Mouse (Mus musculus): ENCODE data around the gene Ddt. TPM values are rescaled to one million over a fixed set of nuclear protein-coding genes. Genes with fewer than 3 reads are reported as not detected.

The Ddt gene
- total and polyA plus RNA-seq, 3 experiments = 10.8 to 108 (median 73.2) TPM

DNA sequence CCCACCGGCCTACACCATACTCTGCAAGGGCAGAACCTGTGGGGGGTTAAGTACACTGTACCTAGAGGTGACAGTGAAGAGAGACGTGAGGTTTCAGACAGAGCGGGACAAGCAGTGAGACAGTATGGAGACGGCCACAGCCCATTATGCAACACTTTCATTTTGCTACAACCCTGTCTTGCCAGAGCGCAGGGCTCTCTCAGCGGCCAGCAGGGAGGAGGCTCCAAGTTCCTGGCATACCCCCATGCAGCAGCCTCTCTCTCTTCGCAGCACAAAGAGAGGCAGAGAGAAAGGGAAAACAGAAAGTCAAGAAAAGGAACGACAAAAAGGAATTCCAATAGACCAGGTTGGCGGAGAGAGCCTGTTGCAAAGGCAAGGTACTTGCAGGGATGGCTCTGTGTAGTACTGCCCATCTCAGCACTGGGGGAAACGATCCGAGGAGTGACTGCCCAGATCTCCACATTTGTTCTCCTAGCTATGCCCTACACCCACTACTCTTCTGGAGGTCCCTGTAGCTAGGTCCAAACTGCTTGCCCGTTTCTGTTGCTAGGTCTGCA lies 24.5 kb upstream of the Ddt start:
- no peaks in the 10 kb centered on the region for H3K9me3 ChIP-seq (replicated peaks)
- no peak for DNase-seq (ENCODE audit: low spot score)
- ATAC-seq (ENCODE audit: extremely low read depth, insufficient number of reproducible peaks, low FRiP score, poor library complexity, severe bottlenecking) = no peak
- H3K27me3 ChIP-seq (ENCODE audit: insufficient read depth, low read length) = peaks cover 25% of the 10 kb centered on the region
- peaks cover 14% of the 10 kb centered on the region for H3K4me1 ChIP-seq (ENCODE audit: insufficient read depth, low read depth, low read length)
- peak overlapping the region; percentile 57; the same call in 1 of the 2 replicates for H3K4me3 ChIP-seq (ENCODE audit: low read depth, low read length)
- H3K36me3 ChIP-seq (replicated peaks) = no peaks in the 10 kb centered on the region
- no peak for TF ChIP-seq CTCF (IDR thresholded peaks at IDR 0.05; ENCODE audit: low read depth, low read length)
- TF ChIP-seq GATA1 (IDR thresholded peaks at IDR 0.05; ENCODE audit: borderline replicate concordance, low read length) = no peak
- TF ChIP-seq POLR2AphosphoS5 (IDR thresholded peaks at IDR 0.05; ENCODE audit: insufficient replicate concordance, low read depth, low read length) = no peak
- no peak for TF ChIP-seq TAL1 (conservative IDR thresholded peaks at IDR 0.05; ENCODE audit: low read depth, low read length)
- no peak for TF ChIP-seq GATA2 (IDR thresholded peaks at IDR 0.05; ENCODE audit: borderline replicate concordance, low read depth, low read length)

DNA sequence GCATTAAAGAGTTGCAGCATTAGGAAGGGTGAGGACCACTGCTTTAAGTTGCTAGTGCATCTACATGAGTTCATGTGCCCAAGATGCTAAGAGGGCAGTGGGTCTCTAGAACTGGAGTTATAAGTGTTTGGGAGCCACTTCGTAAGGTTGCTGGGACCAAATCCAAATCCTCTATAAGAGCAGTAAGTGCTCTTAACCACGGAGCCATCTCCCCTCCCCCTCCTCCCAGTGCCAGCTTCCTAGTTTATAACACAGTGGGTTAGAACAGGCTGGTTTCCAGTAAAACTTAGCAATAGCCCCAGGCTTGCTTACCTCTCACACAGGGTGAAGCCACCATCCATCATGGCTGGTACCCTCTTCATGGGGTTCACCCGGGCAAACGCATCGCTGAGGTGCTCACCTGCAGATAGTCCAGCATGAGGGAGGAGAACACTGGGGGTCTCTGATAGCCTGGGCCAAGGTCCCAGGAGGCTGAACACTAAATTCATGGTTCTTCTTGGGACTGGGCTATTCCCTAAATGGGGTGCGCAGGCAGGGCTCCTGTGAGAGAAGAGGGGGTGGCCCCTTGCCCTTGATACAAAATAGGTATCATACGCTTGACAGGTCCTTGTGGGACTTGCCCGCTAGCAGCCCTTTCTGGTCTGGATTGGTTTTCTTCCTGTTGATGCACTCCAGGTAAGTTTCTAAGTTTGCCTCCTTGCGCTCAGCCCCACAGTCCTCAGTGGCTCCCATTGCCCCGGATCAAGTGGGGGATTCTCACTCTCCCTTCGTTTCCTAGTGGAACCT lies 23.7 kb upstream of the Ddt start:
- Histone ChIP-seq H3K9me3 (replicated peaks) (no peaks in the 10 kb centered on the region), H3K36me3 (replicated peaks) (no peaks in the 10 kb centered on the region), H3K27me3 (ENCODE audit: insufficient read depth, low read length) (peaks cover 30% of the 10 kb centered on the region), H3K4me3 (ENCODE audit: low read depth, low read length) (no peak overlapping the region), H3K4me1 (ENCODE audit: insufficient read depth, low read depth, low read length) (peaks cover 14% of the 10 kb centered on the region)
- DNase-seq (ENCODE audit: low spot score) (no peak), ATAC-seq (ENCODE audit: extremely low read depth, insufficient number of reproducible peaks, low FRiP score, poor library complexity, severe bottlenecking) (no peak)
- TF ChIP-seq CTCF (IDR thresholded peaks at IDR 0.05; ENCODE audit: low read depth, low read length) (no peak), GATA2 (IDR thresholded peaks at IDR 0.05; ENCODE audit: borderline replicate concordance, low read depth, low read length) (no peak), TAL1 (conservative IDR thresholded peaks at IDR 0.05; ENCODE audit: low read depth, low read length) (no peak)

DNA sequence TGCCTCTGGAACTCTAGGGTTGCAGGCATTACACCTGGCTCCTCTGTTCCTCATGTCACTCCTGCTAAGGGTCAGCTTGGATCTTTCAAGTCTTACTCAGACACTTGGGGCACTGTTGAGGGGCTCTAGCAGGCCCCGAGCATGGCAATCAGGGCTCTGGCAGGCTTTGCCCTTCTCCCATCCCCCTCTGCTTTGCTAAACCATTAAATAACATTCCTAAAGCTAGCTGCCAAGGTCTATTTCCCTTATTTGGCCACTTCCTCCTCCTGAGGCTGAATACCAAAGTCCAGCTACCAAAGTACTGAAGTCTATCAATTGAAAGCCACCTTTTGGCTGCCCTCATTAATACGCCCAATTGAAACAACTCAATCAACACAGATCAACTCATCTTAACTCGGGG lies 21.7 kb upstream of the Ddt start:
- peaks cover 17% of the 10 kb centered on the region for H3K4me1 ChIP-seq (ENCODE audit: insufficient read depth, low read depth, low read length)

DNA sequence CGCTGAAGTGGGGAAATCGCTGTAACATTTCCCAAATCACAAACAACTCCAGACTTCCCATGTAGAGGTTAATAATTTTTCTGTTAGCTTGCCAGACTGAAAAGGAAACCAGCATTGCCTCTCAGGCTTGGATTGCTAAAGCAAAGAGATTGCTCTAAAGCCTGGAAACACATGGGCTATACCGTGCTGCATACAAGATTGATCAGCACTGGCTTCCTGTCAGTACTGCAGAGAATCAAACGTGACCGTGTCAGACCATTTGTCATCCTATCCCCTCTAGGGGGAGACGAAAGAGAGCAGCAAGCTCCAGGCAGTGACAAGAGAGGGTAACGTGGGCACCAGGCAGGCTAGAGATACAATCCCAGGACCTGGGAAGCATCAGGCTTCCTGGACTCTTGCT lies 17.6 kb upstream of the Ddt start:
- DNase-seq (ENCODE audit: low spot score) (no peak), ATAC-seq (ENCODE audit: extremely low read depth, insufficient number of reproducible peaks, low FRiP score, poor library complexity, severe bottlenecking) (no peak)
- Histone ChIP-seq H3K27me3 (ENCODE audit: insufficient read depth, low read length) (peaks cover 17% of the 10 kb centered on the region; the same call in 1 of the 2 replicates), H3K4me1 (ENCODE audit: insufficient read depth, low read depth, low read length) (0 out of 2 replicates have a peak, but pooled peaks cover 2% of the 10 kb centered on the region), H3K4me3 (ENCODE audit: low read depth, low read length) (no peak overlapping the region), H3K36me3 (replicated peaks) (no peaks in the 10 kb centered on the region), H3K9me3 (replicated peaks) (no peaks in the 10 kb centered on the region)
- TF ChIP-seq POLR2AphosphoS5 (IDR thresholded peaks at IDR 0.05; ENCODE audit: insufficient replicate concordance, low read depth, low read length) (no peak), GATA1 (IDR thresholded peaks at IDR 0.05; ENCODE audit: borderline replicate concordance, low read length) (no peak), CTCF (IDR thresholded peaks at IDR 0.05; ENCODE audit: low read depth, low read length) (no peak), GATA2 (IDR thresholded peaks at IDR 0.05; ENCODE audit: borderline replicate concordance, low read depth, low read length) (no peak), TAL1 (conservative IDR thresholded peaks at IDR 0.05; ENCODE audit: low read depth, low read length) (no peak)

More for the DNA sequence above, 21.7 kb upstream of the Ddt start:
- Histone ChIP-seq H3K36me3 (replicated peaks) (no peaks in the 10 kb centered on the region), H3K27me3 (ENCODE audit: insufficient read depth, low read length) (peaks cover 29% of the 10 kb centered on the region), H3K4me3 (ENCODE audit: low read depth, low read length) (no peak overlapping the region), H3K9me3 (replicated peaks) (no peaks in the 10 kb centered on the region)
- DNase-seq (ENCODE audit: low spot score) = no peak
- TF ChIP-seq TAL1 (conservative IDR thresholded peaks at IDR 0.05; ENCODE audit: low read depth, low read length) (no peak), POLR2AphosphoS5 (IDR thresholded peaks at IDR 0.05; ENCODE audit: insufficient replicate concordance, low read depth, low read length) (no peak), GATA2 (IDR thresholded peaks at IDR 0.05; ENCODE audit: borderline replicate concordance, low read depth, low read length) (no peak), CTCF (IDR thresholded peaks at IDR 0.05; ENCODE audit: low read depth, low read length) (no peak), GATA1 (IDR thresholded peaks at IDR 0.05; ENCODE audit: borderline replicate concordance, low read length) (no peak)
- no peak for ATAC-seq (ENCODE audit: extremely low read depth, insufficient number of reproducible peaks, low FRiP score, poor library complexity, severe bottlenecking)

DNA sequence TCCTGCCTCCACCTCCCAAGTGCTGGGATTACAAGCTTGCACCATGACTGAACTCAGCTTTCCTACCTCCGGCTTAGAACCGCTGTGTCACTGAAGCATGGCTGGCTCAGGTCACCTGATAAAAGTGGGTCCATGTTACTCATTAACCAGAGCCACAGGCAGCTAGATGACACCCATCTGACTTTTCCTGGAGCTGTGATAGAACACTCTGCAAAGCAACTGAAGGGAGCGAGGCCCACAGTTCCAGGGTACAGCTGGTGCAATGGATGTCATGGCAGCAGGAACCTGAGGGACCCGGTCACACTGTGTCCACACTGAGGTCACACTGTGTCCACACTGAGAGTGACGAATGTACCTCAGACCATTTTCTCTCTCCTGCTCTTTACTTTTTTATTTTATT lies 16.6 kb upstream of the Ddt start:
- DNase-seq (ENCODE audit: low spot score) (no peak), ATAC-seq (ENCODE audit: extremely low read depth, insufficient number of reproducible peaks, low FRiP score, poor library complexity, severe bottlenecking) (no peak)
- Histone ChIP-seq H3K36me3 (replicated peaks) (no peaks in the 10 kb centered on the region), H3K27me3 (ENCODE audit: insufficient read depth, low read length) (peaks cover 17% of the 10 kb centered on the region; the same call in 1 of the 2 replicates), H3K4me3 (ENCODE audit: low read depth, low read length) (no peak overlapping the region; the same call in 1 of the 2 replicates), H3K9me3 (replicated peaks) (no peaks in the 10 kb centered on the region), H3K4me1 (ENCODE audit: insufficient read depth, low read depth, low read length) (0 out of 2 replicates have a peak, but pooled peaks cover 2% of the 10 kb centered on the region)
- TF ChIP-seq CTCF (IDR thresholded peaks at IDR 0.05; ENCODE audit: low read depth, low read length) (no peak), GATA2 (IDR thresholded peaks at IDR 0.05; ENCODE audit: borderline replicate concordance, low read depth, low read length) (no peak), GATA1 (IDR thresholded peaks at IDR 0.05; ENCODE audit: borderline replicate concordance, low read length) (no peak), POLR2AphosphoS5 (IDR thresholded peaks at IDR 0.05; ENCODE audit: insufficient replicate concordance, low read depth, low read length) (no peak), TAL1 (conservative IDR thresholded peaks at IDR 0.05; ENCODE audit: low read depth, low read length) (no peak)

DNA sequence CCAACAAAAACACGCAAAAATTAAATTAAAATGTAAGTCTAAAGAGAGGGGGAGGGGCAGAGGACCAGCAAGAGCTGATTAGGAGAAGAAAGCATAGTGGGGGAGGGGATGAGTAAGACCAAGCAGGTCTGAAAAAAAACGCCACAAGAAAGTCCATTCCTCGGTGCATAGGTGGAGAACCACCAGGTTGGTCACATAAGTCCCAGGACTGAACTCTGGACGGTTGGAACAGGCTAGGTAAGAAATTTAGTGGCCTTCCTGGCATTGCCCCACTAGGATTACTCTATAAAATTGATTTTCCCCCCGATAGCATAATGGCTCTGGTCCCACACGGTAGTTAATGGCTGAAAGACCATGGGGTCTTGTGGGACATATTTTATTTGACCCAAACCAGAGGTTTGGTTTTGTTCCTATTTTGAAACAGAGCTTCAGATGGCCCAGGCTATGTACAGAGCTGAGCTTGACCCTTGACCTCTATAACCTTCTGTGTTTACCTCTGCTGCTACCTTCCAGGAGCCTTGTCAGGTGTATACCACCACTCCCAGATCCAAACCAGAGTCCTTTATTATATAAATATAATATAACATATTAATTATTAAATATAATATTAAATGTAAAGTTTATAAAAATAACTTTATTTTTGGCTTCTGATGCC lies 16.0 kb upstream of the Ddt start:
- ATAC-seq (ENCODE audit: extremely low read depth, insufficient number of reproducible peaks, low FRiP score, poor library complexity, severe bottlenecking) (no peak), DNase-seq (ENCODE audit: low spot score) (no peak)
- H3K4me1 ChIP-seq (ENCODE audit: insufficient read depth, low read depth, low read length) = 0 out of 2 replicates have a peak, but pooled peaks cover 2% of the 10 kb centered on the region
- H3K36me3 ChIP-seq (replicated peaks) = no peaks in the 10 kb centered on the region
- TF ChIP-seq GATA2 (IDR thresholded peaks at IDR 0.05; ENCODE audit: borderline replicate concordance, low read depth, low read length) = no peak
- TF ChIP-seq TAL1 (conservative IDR thresholded peaks at IDR 0.05; ENCODE audit: low read depth, low read length) = no peak
- TF ChIP-seq GATA1 (IDR thresholded peaks at IDR 0.05; ENCODE audit: borderline replicate concordance, low read length) = no peak
- TF ChIP-seq POLR2AphosphoS5 (IDR thresholded peaks at IDR 0.05; ENCODE audit: insufficient replicate concordance, low read depth, low read length) = no peak
- TF ChIP-seq CTCF (IDR thresholded peaks at IDR 0.05; ENCODE audit: low read depth, low read length) = no peak
- no peaks in the 10 kb centered on the region for H3K9me3 ChIP-seq (replicated peaks)
- H3K4me3 ChIP-seq (ENCODE audit: low read depth, low read length) = no peak overlapping the region
- peaks cover 21% of the 10 kb centered on the region; the same call in 1 of the 2 replicates for H3K27me3 ChIP-seq (ENCODE audit: insufficient read depth, low read length)
